8 mouse cellular contexts compared by ENCODE assay signal in the genomic region with DNA sequence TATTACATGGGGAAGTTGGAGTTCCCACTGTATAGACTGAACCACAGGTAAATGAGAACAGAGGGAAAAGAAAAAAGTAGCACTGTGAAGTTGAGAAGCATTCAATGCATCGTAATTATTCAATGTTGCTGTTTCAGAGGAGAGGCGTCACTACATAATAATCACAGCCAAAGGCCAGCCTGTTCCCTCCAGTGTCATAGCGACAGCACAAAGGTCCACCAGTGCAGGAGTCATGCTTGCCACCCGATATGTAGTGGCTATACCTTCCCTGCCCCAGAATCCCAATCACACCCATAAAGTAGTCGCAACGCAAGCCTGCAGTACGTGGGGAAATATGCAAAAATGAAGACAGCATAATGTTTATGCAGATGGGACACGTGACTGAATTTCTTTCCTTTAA.
DNase-seq lines count a peak whose midpoint lies in the region; ATAC-seq and TF ChIP-seq lines count a peak whose summit lies in the region.

No protein-coding gene starts in this region.

- no peak for TF ChIP-seq POLR2A in kidney, adult 2 months (IDR thresholded peaks at IDR 0.05; ENCODE audit: low read depth, low read length)
- no peak for TF ChIP-seq POLR2A in bone marrow macrophage, adult 2 months (IDR thresholded peaks at IDR 0.05; ENCODE audit: borderline replicate concordance, low read depth, low read length)

- WGBS in kidney, adult 2 months: 68% methylated on average over 8 of the region's 8 CpGs
- 56% methylated on average over 8 of the region's 8 CpGs for WGBS in hindbrain, embryonic 15.5 days
- WGBS in midbrain, embryonic 13.5 days: 77% methylated on average over 8 of the region's 8 CpGs

- no peak overlapping the region for H3K4me2 ChIP-seq in hindbrain, embryonic 15.5 days
- H3K4me2 ChIP-seq in midbrain, embryonic 13.5 days (replicated peaks): no peak overlapping the region

- no peak overlapping the region for H3K4me3 ChIP-seq in kidney, adult 2 months (ENCODE audit: insufficient read depth, low read depth, low read length)
- H3K4me3 ChIP-seq in bone marrow macrophage, adult 2 months (ENCODE audit: insufficient read depth, low read length): no peak overlapping the region
- no peak overlapping the region for H3K4me3 ChIP-seq in hindbrain, embryonic 15.5 days
- no peak overlapping the region for H3K4me3 ChIP-seq in midbrain, embryonic 13.5 days (replicated peaks)

- no peak for DNase-seq in kidney, adult 2 months
- no peak for DNase-seq in kidney, adult 9 months
- DNase-seq in ovary, postnatal 10 days (ENCODE audit: low spot score): no peak
- DNase-seq in ovary, postnatal 14 days (ENCODE audit: low spot score): no peak
- DNase-seq in thymus, postnatal 25 days: no peak

- no peak for TF ChIP-seq CTCF in kidney, adult 2 months (conservative IDR thresholded peaks at IDR 0.05; ENCODE audit: insufficient read depth, insufficient read length, low read depth, low read length)
- no peak for TF ChIP-seq CTCF in bone marrow macrophage, adult 2 months (IDR thresholded peaks at IDR 0.05; ENCODE audit: low read depth, low read length)

- H3K27ac ChIP-seq in kidney, adult 2 months (ENCODE audit: insufficient read depth, low read depth, low read length): peak overlapping the region; percentile 79; the same call in 1 of the 2 replicates
- peak overlapping the region; percentile 90 for H3K27ac ChIP-seq in bone marrow macrophage, adult 2 months (ENCODE audit: insufficient read depth, low read depth, low read length)
- peak overlapping the region; percentile 63 for H3K27ac ChIP-seq in hindbrain, embryonic 15.5 days (replicated peaks)
- H3K27ac ChIP-seq in midbrain, embryonic 13.5 days: peak overlapping the region; percentile 67

- H3K27me3 ChIP-seq in kidney, adult 2 months (replicated peaks; ENCODE audit: control insufficient read depth, insufficient read depth, low read length): no peaks in the 10 kb centered on the region
- H3K27me3 ChIP-seq in hindbrain, embryonic 15.5 days: no peaks in the 10 kb centered on the region
- no peaks in the 10 kb centered on the region for H3K27me3 ChIP-seq in midbrain, embryonic 13.5 days

- peaks cover 13% of the 10 kb centered on the region for H3K4me1 ChIP-seq in kidney, adult 2 months (ENCODE audit: control insufficient read depth, insufficient read depth, low read length)
- peaks cover 38% of the 10 kb centered on the region for H3K4me1 ChIP-seq in bone marrow macrophage, adult 2 months (ENCODE audit: control insufficient read depth, insufficient read depth, low read length)
- H3K4me1 ChIP-seq in hindbrain, embryonic 15.5 days (replicated peaks): peaks cover 12% of the 10 kb centered on the region
- peaks cover 12% of the 10 kb centered on the region for H3K4me1 ChIP-seq in midbrain, embryonic 13.5 days (replicated peaks)

- H3K36me3 ChIP-seq in kidney, adult 2 months (ENCODE audit: control insufficient read depth, insufficient read depth, low read length): no peaks in the 10 kb centered on the region; the same call in none of the 2 replicates
- H3K36me3 ChIP-seq in hindbrain, embryonic 15.5 days: no peaks in the 10 kb centered on the region
- peaks cover 11% of the 10 kb centered on the region for H3K36me3 ChIP-seq in midbrain, embryonic 13.5 days

- peak; percentile 35; the same call in 1 of the 2 replicates for ATAC-seq in hindbrain, embryonic 15.5 days (ENCODE audit: low FRiP score, low read depth)
- peak; percentile 46; the same call in 1 of the 2 replicates for ATAC-seq in midbrain, embryonic 13.5 days

- H3K9me3 ChIP-seq in hindbrain, embryonic 15.5 days: no peaks in the 10 kb centered on the region
- no peaks in the 10 kb centered on the region for H3K9me3 ChIP-seq in midbrain, embryonic 13.5 days

- no peak overlapping the region for H3K9ac ChIP-seq in hindbrain, embryonic 15.5 days
- no peak overlapping the region for H3K9ac ChIP-seq in midbrain, embryonic 13.5 days (replicated peaks)
